Mouse (Mus musculus): Measurements from ENCODE around the gene Pik3cd. TPM values are rescaled to one million over a fixed set of nuclear protein-coding genes. Genes with fewer than 3 reads are reported as not detected.

Pik3cd gene
- polyA plus RNA-seq, 1 experiment from 2014 or later, result 5.5 TPM

DNA sequence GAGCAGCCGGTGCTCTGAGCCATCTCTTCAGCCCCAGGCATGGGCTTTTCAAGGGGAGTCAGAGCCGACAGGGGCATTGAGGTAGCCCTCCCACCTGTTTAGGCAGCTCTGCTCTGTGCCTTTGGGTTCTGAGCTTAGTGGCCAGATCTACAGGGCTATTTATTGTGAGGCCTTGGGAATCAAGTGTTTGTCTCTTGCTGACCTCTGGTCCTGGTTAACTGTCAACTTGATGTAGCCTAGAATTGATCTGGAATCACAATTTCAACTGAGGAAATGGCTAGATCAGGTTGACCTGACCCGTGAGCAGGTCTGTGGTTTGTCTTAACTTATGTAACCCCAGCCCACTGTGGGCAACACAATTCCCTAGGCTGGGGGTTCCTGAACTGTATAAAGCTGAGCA lies 12.2 kb upstream of the Pik3cd start:
- no peak for TF ChIP-seq CTCF (IDR thresholded peaks at IDR 0.05; ENCODE audit: low read depth)
- no peaks in the 10 kb centered on the region for H3K9me3 ChIP-seq (ENCODE audit: low read depth, low read length)
- 83% methylated on average over 3 of the region's 3 CpGs for WGBS

DNA sequence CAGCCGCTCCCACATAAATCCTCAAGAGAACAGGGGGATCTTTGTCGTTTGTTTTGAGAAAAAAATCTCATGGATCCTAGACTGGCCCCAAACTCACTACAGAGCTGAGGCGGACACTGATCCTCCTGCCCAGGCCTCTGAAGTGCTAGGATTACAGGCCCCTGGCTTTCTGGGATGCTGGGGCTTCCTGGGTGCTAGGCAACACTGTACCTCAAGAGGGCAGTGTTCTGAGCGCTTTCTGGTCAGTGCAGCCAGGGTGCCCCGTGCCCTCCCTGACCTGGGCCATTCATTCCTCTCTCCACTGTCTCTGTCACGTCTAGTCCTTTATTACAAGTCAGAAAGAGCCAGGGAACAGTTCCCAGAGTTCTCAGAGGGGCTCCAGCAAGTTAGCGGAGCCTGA lies 9.6 kb upstream of the Pik3cd start:
- no peaks in the 10 kb centered on the region for H3K27me3 ChIP-seq (ENCODE audit: insufficient read depth, low read length)
- no peaks in the 10 kb centered on the region for H3K4me1 ChIP-seq (ENCODE audit: insufficient read depth)
- H3K27ac ChIP-seq (ENCODE audit: low read depth), result no peak overlapping the region
- peaks cover 23% of the 10 kb centered on the region for H3K36me3 ChIP-seq (ENCODE audit: insufficient read depth)
- TF ChIP-seq CTCF (IDR thresholded peaks at IDR 0.05; ENCODE audit: low read depth), result peak; percentile 74
- no peak overlapping the region for H3K4me2 ChIP-seq
- ATAC-seq (ENCODE audit: insufficient read depth), result 0 out of 2 replicates have a peak, but pooled peaks have one; percentile 12
- H3K9me3 ChIP-seq (ENCODE audit: low read depth, low read length), result no peaks in the 10 kb centered on the region
- WGBS, result 31% methylated on average over 7 of the region's 7 CpGs
- no peak overlapping the region for H3K9ac ChIP-seq
- peak; percentile 73 for DNase-seq
- no peak overlapping the region for H3K4me3 ChIP-seq (ENCODE audit: low read depth, low read length)

More for the DNA sequence above, 12.2 kb upstream of the Pik3cd start:
- DNase-seq (no peak), ATAC-seq (ENCODE audit: insufficient read depth) (no peak)
- Histone ChIP-seq H3K9ac (no peak overlapping the region), H3K4me3 (ENCODE audit: low read depth, low read length) (no peak overlapping the region), H3K36me3 (ENCODE audit: insufficient read depth) (peaks cover 49% of the 10 kb centered on the region), H3K27me3 (ENCODE audit: insufficient read depth, low read length) (no peaks in the 10 kb centered on the region), H3K4me1 (ENCODE audit: insufficient read depth) (no peaks in the 10 kb centered on the region), H3K4me2 (no peak overlapping the region), H3K27ac (ENCODE audit: low read depth) (no peak overlapping the region)

DNA sequence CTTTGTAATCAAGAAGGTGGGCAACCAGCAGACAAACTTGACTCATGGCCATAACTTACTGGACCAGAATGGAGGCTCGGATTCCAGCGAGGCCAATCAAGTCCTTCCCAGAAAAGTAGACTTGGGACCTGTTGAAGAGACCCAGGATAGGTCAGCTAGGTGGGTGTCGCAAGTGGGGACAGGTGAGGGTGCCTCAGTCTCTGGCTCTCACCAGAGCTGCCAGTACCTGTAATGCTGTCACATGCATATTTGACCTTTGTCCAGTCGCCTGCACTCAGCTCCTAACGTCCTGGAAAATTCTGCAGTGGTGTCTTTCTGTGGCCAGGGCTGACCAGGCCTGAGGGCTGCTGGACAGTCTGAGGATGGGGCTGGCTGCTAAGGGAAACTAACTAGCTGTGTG lies 9.1 kb upstream of the Pik3cd start:
- Histone ChIP-seq H3K27ac (ENCODE audit: low read depth) (no peak overlapping the region), H3K9ac (no peak overlapping the region), H3K4me1 (ENCODE audit: insufficient read depth) (no peaks in the 10 kb centered on the region), H3K27me3 (ENCODE audit: insufficient read depth, low read length) (no peaks in the 10 kb centered on the region), H3K4me3 (ENCODE audit: low read depth, low read length) (no peak overlapping the region), H3K4me2 (no peak overlapping the region), H3K9me3 (ENCODE audit: low read depth, low read length) (no peaks in the 10 kb centered on the region), H3K36me3 (ENCODE audit: insufficient read depth) (peaks cover 19% of the 10 kb centered on the region)
- DNase-seq (no peak), ATAC-seq (ENCODE audit: insufficient read depth) (no peak)
- 89% methylated on average over 5 of the region's 5 CpGs for WGBS
- TF ChIP-seq CTCF (IDR thresholded peaks at IDR 0.05; ENCODE audit: low read depth), result no peak

DNA sequence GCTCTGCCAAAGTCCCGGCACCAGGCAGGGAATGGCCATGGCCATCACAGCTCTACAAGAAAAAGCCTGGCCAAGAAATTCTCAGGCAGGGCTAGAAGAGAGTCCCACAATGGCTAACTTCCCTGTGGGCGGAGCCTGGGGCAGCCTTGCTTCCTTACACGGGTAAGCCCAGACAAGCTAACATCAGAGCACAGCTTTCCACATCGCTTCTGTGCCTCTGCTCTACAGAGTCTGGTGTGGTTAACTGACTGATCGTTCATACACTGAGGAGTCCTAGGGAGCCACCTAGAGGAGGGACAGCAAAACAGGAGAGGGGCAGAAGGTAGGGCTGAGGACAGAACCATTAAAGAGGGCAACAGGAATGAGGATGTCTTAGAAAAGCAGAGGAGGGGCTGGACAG lies 8.1 kb upstream of the Pik3cd start:
- Histone ChIP-seq H3K27me3 (ENCODE audit: insufficient read depth, low read length) (no peaks in the 10 kb centered on the region), H3K27ac (ENCODE audit: low read depth) (no peak overlapping the region), H3K4me2 (no peak overlapping the region), H3K9me3 (ENCODE audit: low read depth, low read length) (no peaks in the 10 kb centered on the region), H3K36me3 (ENCODE audit: insufficient read depth) (peaks cover 9% of the 10 kb centered on the region), H3K9ac (no peak overlapping the region), H3K4me3 (ENCODE audit: low read depth, low read length) (no peak overlapping the region), H3K4me1 (ENCODE audit: insufficient read depth) (no peaks in the 10 kb centered on the region)
- DNase-seq (peak; percentile 76), ATAC-seq (ENCODE audit: insufficient read depth) (peak; percentile 79)
- TF ChIP-seq CTCF (IDR thresholded peaks at IDR 0.05; ENCODE audit: low read depth), result peak; percentile 84
- 19% methylated on average over 5 of the region's 5 CpGs for WGBS

DNA sequence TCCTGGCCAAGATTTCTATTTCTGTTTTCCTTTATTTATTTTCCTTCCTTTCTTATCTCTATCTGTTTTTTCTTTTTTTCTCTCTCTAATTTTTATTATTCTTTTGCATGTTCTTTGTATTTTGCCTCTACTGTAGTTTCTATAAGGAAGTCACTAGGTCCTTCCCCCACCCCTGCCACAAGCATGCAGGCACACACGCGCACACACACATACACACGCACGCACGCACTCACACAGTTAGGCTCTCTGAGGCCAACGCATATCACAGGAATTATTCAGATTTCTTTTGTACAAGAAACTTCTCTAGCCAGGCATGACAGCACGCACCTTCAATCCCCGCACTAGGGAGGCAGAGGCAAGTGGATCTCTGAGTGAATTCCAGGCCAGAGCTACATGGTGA lies 3.6 kb upstream of the Pik3cd start:
- Histone ChIP-seq H3K27me3 (ENCODE audit: insufficient read depth, low read length) (no peaks in the 10 kb centered on the region), H3K36me3 (ENCODE audit: insufficient read depth) (no peaks in the 10 kb centered on the region), H3K4me3 (ENCODE audit: low read depth, low read length) (no peak overlapping the region), H3K9me3 (ENCODE audit: low read depth, low read length) (no peaks in the 10 kb centered on the region), H3K4me2 (no peak overlapping the region), H3K4me1 (ENCODE audit: insufficient read depth) (no peaks in the 10 kb centered on the region), H3K9ac (no peak overlapping the region), H3K27ac (ENCODE audit: low read depth) (no peak overlapping the region)
- no peak for TF ChIP-seq CTCF (IDR thresholded peaks at IDR 0.05; ENCODE audit: low read depth)
- WGBS, result 84% methylated on average over 8 of the region's 8 CpGs
- DNase-seq, result no peak
- no peak for ATAC-seq (ENCODE audit: insufficient read depth)

DNA sequence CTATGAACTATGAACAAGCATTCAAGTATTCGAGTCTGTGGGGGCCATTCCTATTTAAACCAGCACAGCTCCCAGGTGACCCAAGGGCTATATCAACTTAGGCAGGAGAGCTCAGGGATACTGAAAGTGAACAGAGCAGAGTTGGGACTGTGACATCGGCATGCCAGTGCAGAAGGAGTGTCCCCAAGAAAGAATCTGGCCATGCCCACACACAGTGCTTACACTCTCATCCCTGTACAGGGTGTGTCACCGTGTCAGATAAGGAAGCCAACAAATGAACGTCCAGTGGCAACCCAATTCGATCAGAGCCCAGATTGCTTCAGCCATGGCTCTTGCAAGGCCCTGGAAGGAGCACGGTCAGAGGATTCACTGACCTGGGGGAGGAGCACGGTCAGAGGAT lies 2.9 kb upstream of the Pik3cd start:
- H3K4me1 ChIP-seq (ENCODE audit: insufficient read depth), result no peaks in the 10 kb centered on the region
- no peaks in the 10 kb centered on the region for H3K27me3 ChIP-seq (ENCODE audit: insufficient read depth, low read length)
- no peak overlapping the region for H3K27ac ChIP-seq (ENCODE audit: low read depth)
- no peak overlapping the region for H3K4me2 ChIP-seq
- 61% methylated on average over 7 of the region's 7 CpGs for WGBS
- no peaks in the 10 kb centered on the region for H3K9me3 ChIP-seq (ENCODE audit: low read depth, low read length)
- ATAC-seq (ENCODE audit: insufficient read depth), result no peak
- H3K4me3 ChIP-seq (ENCODE audit: low read depth, low read length), result no peak overlapping the region
- DNase-seq, result no peak
- H3K36me3 ChIP-seq (ENCODE audit: insufficient read depth), result no peaks in the 10 kb centered on the region
- no peak for TF ChIP-seq CTCF (IDR thresholded peaks at IDR 0.05; ENCODE audit: low read depth)
- no peak overlapping the region for H3K9ac ChIP-seq

DNA sequence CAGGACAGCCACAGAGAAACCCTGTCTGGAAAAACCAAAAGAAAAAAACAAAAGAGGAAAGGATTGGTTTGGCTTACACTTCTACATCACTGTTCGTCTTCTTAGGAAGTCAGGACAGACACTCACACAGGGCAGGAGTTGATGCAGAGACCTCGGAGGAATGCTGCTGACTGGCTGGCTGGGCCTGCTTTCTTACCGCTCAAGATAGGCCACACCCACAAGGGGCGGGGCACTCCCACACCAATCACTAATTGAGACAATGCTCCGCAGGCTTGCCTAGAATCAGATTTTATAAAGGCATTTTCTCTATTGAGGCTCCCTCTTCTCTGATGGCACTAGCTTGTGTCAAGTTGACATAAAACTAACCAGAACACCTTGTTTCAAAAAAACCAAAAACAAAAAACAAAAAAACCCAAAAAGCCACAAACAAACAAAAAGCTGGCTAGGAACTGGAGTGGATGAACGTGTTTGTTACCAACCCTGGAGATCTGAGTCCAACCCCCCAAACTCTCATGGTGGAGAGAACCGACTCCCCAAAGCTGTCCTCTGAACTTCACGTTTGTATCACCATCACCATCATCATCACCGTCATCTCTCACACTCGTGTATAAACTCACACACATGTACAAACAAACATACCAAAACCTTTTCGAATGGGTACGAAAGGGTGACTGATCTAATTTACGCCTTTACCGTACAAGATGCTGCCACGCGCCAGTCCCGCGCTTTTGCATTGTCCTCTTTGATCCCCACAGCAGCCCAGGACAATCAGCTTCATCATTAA lies 753 bp downstream of the Pik3cd start:
- Histone ChIP-seq H3K9me3 (ENCODE audit: low read depth, low read length) (no peaks in the 10 kb centered on the region), H3K4me1 (ENCODE audit: insufficient read depth) (no peaks in the 10 kb centered on the region), H3K4me2 (no peak overlapping the region), H3K9ac (no peak overlapping the region), H3K36me3 (ENCODE audit: insufficient read depth) (no peaks in the 10 kb centered on the region), H3K27ac (ENCODE audit: low read depth) (no peak overlapping the region), H3K4me3 (ENCODE audit: low read depth, low read length) (no peak overlapping the region), H3K27me3 (ENCODE audit: insufficient read depth, low read length) (peaks cover 12% of the 10 kb centered on the region; the same call in 1 of the 2 replicates)
- TF ChIP-seq CTCF (IDR thresholded peaks at IDR 0.05; ENCODE audit: low read depth), result no peak
- WGBS, result 52% methylated on average over 18 of the region's 18 CpGs
- DNase-seq, result peak; percentile 65
- no peak for ATAC-seq (ENCODE audit: insufficient read depth)

Measured in lung, embryonic 14.5 days (tissue).